Comparison of ENCODE assay signal across 10 mouse cellular contexts in the genomic region with DNA sequence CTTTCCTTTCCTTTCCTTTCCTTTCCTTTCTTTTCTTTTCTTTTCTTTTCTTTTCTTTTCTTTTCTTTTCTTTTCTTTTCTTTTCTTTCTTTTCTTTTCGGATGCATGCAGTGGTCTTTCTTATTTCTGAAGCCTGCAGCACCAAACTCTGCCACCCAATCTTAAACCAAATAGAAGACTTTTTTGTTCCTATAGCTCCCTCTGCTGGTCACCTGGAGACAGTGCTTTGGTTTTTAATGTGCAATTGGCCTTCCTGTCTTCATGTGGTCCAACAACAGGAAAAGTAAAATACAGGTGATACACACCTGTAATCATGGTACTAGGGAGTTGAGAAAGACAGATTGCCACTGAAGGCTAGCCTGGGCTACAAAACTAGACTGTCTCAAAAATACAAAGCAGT.
DNase-seq lines count a peak whose midpoint lies in the region; ATAC-seq lines count a peak whose summit lies in the region.
"Had no signal": no experiment of that assay in that cellular context is flagged by ENCODE, and none has a peak within 500 bp of the region (broad histone marks: within the 10 kb centered on the region; RNA-seq: fewer than 3 reads in every experiment).

No protein-coding gene starts in this region.

- H3K9me3 ChIP-seq in heart, embryonic 11.5 days (replicated peaks; ENCODE audit: control insufficient read depth, low read length): no peaks in the 10 kb centered on the region
- H3K9me3 ChIP-seq in hindbrain, embryonic 10.5 days: no peaks in the 10 kb centered on the region
- H3K9me3 ChIP-seq: heart, embryonic 15.5 days; megakaryocyte, embryonic 14.5 days had no signal

- peak; percentile 41 to 75 for DNase-seq in heart, adult 18-20 months
- DNase-seq in ovary, postnatal 14 days (ENCODE audit: low spot score): peak; percentile 40
- DNase-seq in ovary, postnatal 10 days (ENCODE audit: low spot score): no peak
- peak; percentile 37 for DNase-seq in embryo, embryonic 11.5 days (ENCODE audit: low read depth, low spot score)
- DNase-seq in splenic B cell, adult 2 months (ENCODE audit: low read depth, low spot score): peak; percentile 58
- no peak for DNase-seq in gastrocnemius, adult 8-10 months (ENCODE audit: low spot score in 2 of 2)
- DNase-seq in hindbrain, embryonic 10.5 days (ENCODE audit: low spot score): no peak

- no peaks in the 10 kb centered on the region for H3K27me3 ChIP-seq in heart, embryonic 11.5 days (ENCODE audit: control insufficient read depth, insufficient read depth, low read length)
- H3K27me3 ChIP-seq in splenic B cell, adult 2 months (ENCODE audit: control insufficient read depth, insufficient read depth, low read length, poor library complexity, severe bottlenecking): no peaks in the 10 kb centered on the region
- H3K27me3 ChIP-seq in hindbrain, embryonic 10.5 days (ENCODE audit: insufficient read depth, poor library complexity, severe bottlenecking): no peaks in the 10 kb centered on the region
- H3K27me3 ChIP-seq: heart, embryonic 15.5 days had no signal

- no peak overlapping the region for H3K9ac ChIP-seq in heart, embryonic 11.5 days (ENCODE audit: low read depth, low read length)
- H3K9ac ChIP-seq: heart, embryonic 15.5 days had no signal

- no peak overlapping the region for H3K4me2 ChIP-seq in heart, embryonic 11.5 days
- H3K4me2 ChIP-seq: heart, embryonic 15.5 days had no signal

- H3K4me1 ChIP-seq in heart, embryonic 11.5 days (ENCODE audit: control insufficient read depth, insufficient read depth, low read length): no peaks in the 10 kb centered on the region; the same call in 1 of the 2 replicates
- peaks cover 9% of the 10 kb centered on the region for H3K4me1 ChIP-seq in hindbrain, embryonic 10.5 days (replicated peaks)
- H3K4me1 ChIP-seq: megakaryocyte, embryonic 14.5 days had no signal

- H3K4me3 ChIP-seq in heart, embryonic 11.5 days (ENCODE audit: low read depth, low read length): no peak overlapping the region
- no peak overlapping the region for H3K4me3 ChIP-seq in hindbrain, embryonic 10.5 days
- H3K4me3 ChIP-seq: heart, embryonic 15.5 days; megakaryocyte, embryonic 14.5 days had no signal

- H3K27ac ChIP-seq in heart, embryonic 11.5 days (ENCODE audit: low read depth, low read length): no peak overlapping the region
- H3K27ac ChIP-seq in hindbrain, embryonic 10.5 days: no peak overlapping the region
- H3K27ac ChIP-seq: heart, embryonic 15.5 days had no signal

- ATAC-seq in heart, embryonic 11.5 days (replicated peaks; ENCODE audit: insufficient number of reproducible peaks, low FRiP score, low TSS enrichment): no peak

- 37% methylated on average over 1 of the region's 1 CpGs for WGBS in heart, embryonic 11.5 days (ENCODE audit: insufficient replicate concordance)
- WGBS in hindbrain, embryonic 10.5 days: 18% methylated on average over 1 of the region's 1 CpGs

- no peaks in the 10 kb centered on the region for H3K36me3 ChIP-seq in heart, embryonic 11.5 days (ENCODE audit: control insufficient read depth, insufficient read depth, low read length)
- no peaks in the 10 kb centered on the region for H3K36me3 ChIP-seq in splenic B cell, adult 2 months (ENCODE audit: control insufficient read depth, insufficient read depth, low read length, poor library complexity, severe bottlenecking)
- peaks cover 68% of the 10 kb centered on the region for H3K36me3 ChIP-seq in hindbrain, embryonic 10.5 days

Comparison
In these comparisons a context has a peak if more than half of its experiments do, and no peak if none do; other contexts are left out.
1. DNase-seq: peak in heart, adult 18-20 months (2 of 2), ovary, postnatal 14 days (single experiment), embryo, embryonic 11.5 days (single experiment) and splenic B cell, adult 2 months (single experiment); none in ovary, postnatal 10 days (single experiment), gastrocnemius, adult 8-10 months (0 of 2) and hindbrain, embryonic 10.5 days (single experiment).